Mouse (Mus musculus) heart, embryonic 14.5 days (tissue): ENCODE measurements around the gene Luzp1. TPM values are rescaled to one million over a fixed set of nuclear protein-coding genes. Genes with fewer than 3 reads are reported as not detected.

Experiments used
- ATAC-seq: fragments of 200-750 bp; cut with Nextera tagmentation; 2 replicates; pipeline ENCODE4 v1.8.0; 2017; ENCODE audit warnings: low read depth, moderate TSS enrichment; ENCODE audit not compliant: insufficient number of reproducible peaks, insufficient read depth, low FRiP score
- H3K27ac ChIP-seq, 2 experiments: fragments of 200-500 bp in 1 of 2; fragments of 300-500 bp in 1 of 2; sonication (generic) in 1 of 2; replicated peaks in 1 of 2; 2 replicates each; pipeline ENCODE4 v1.5.1; 2012 to 2014; ENCODE audit warnings: low read depth in 2 of 2, low read length in 2 of 2, control low read depth in 1 of 2, mild to moderate bottlenecking in 1 of 2, mixed read lengths in 1 of 2; ENCODE audit not compliant: control insufficient read depth in 1 of 2, insufficient read depth in 1 of 2
- H3K27me3 ChIP-seq: fragments of 300-500 bp; sonication (generic); 2 replicates; pipeline ENCODE4 v1.6.1; 2014; ENCODE audit warnings: mild to moderate bottlenecking, low read length, control low read depth; ENCODE audit not compliant: control insufficient read depth, insufficient read depth
- H3K36me3 ChIP-seq: fragments of 300-500 bp; sonication (generic); 2 replicates; pipeline ENCODE4 v1.6.1; 2014; ENCODE audit warnings: mild to moderate bottlenecking, control low read depth, low read length, mixed read lengths; ENCODE audit not compliant: control insufficient read depth, insufficient read depth
- H3K4me1 ChIP-seq, 2 experiments: fragments of 200-500 bp in 1 of 2; fragments of 300-500 bp in 1 of 2; sonication (generic) in 1 of 2; 2 replicates each; pipeline ENCODE4 v1.6.1; 2012 to 2014; ENCODE audit warnings: low read length in 2 of 2, control low read depth in 1 of 2, mixed read lengths in 1 of 2; ENCODE audit not compliant: control insufficient read depth in 2 of 2, insufficient read depth in 2 of 2
- H3K4me2 ChIP-seq: fragments of 300-500 bp; sonication (generic); 2 replicates; pipeline ENCODE4 v1.6.1; 2014; ENCODE audit warnings: mild to moderate bottlenecking, low read length
- H3K4me3 ChIP-seq, 2 experiments: fragments of 200-500 bp in 1 of 2; fragments of 300-500 bp in 1 of 2; sonication (generic) in 1 of 2; 2 replicates each; pipeline ENCODE4 v1.5.1; 2012 to 2014; ENCODE audit warnings: low read length in 2 of 2, mild to moderate bottlenecking in 2 of 2, control low read depth in 1 of 2, low read depth in 1 of 2, moderate library complexity in 1 of 2; ENCODE audit not compliant: control insufficient read depth in 1 of 2, insufficient read depth in 1 of 2
- H3K9ac ChIP-seq: fragments of 300-500 bp; sonication (generic); 2 replicates; pipeline ENCODE4 v1.6.1; 2014; ENCODE audit warnings: mild to moderate bottlenecking, low read length
- H3K9me3 ChIP-seq: fragments of 300-500 bp; sonication (generic); 2 replicates; pipeline ENCODE4 v1.6.1; 2016; ENCODE audit warnings: low read length, control low read depth; ENCODE audit not compliant: control insufficient read depth
- WGBS: fragments of 180-500 bp; shearing (Covaris S2); extraction: QIAGEN DNeasy Blood & Tissue Kit; methylation state at CpG from one replicate; pipeline ENCODE4 v1.1.7; 2014; 5-methylcytosine and 5-hydroxymethylcytosine counted together
- polyA plus RNA-seq: library from polyadenylated mRNA; unstranded; fragments of >200 nt; fragmentation: Nextera tagmentation; extraction: Ambion mirVana; gene quantifications from 2 replicates; pipeline ENCODE4 v1.2.1, GENCODE M21; 2014

The Luzp1 gene
- polyA plus RNA-seq, 1 experiment from 2014 or later = 90.5 TPM

DNA sequence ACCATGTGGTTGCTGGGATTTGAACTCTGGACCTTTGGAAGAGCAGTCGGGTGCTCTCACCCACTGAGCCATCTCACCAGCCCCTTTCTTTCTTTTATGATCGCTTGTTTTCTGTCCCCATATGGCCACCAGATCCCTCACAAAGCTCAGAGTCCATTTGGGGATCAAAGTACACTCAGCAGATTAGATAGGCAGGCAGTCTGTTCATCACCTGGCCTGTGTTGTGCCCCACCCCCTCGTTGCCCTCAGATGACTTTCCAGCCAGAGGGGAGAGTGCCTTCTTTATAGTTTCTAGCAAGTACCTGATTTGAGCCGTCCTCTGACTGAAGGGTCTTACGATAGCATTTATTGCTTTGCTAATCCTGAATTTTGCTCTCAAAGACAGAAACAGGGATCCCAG is 16.8 kb upstream of the Luzp1 start:
- Histone ChIP-seq H3K4me1 (peaks cover 2 to 19% of the 10 kb centered on the region in 2 experiments; a peak in 3 of 4 replicates), H3K4me2 (no peak overlapping the region), H3K9ac (no peak overlapping the region), H3K4me3 (no peak overlapping the region), H3K9me3 (no peaks in the 10 kb centered on the region), H3K27me3 (no peaks in the 10 kb centered on the region), H3K36me3 (no peaks in the 10 kb centered on the region), H3K27ac (no peak overlapping the region)
- WGBS = 50% methylated on average over 5 of the region's 5 CpGs
- no peak for ATAC-seq

- H3K36me3 ChIP-seq = no peaks in the 10 kb centered on the region
- H3K27me3 ChIP-seq = no peaks in the 10 kb centered on the region
- H3K4me3 ChIP-seq = peak overlapping the region; percentile 31
- under 1% methylated on average over 10 of the region's 10 CpGs for WGBS
- ATAC-seq = no peak
- no peak overlapping the region for H3K27ac ChIP-seq
- H3K4me2 ChIP-seq = peak overlapping the region; percentile 68
- peak overlapping the region; percentile 58; the same call in 1 of the 2 replicates for H3K9ac ChIP-seq
- H3K9me3 ChIP-seq = no peaks in the 10 kb centered on the region
- H3K4me1 ChIP-seq = peaks cover 2 to 19% of the 10 kb centered on the region in 2 experiments; a peak in 3 of 4 replicates
These were observed 14.7 kb upstream of the Luzp1 start for GRCm38 (mm10) chr4:136454850-136455260.

GRCm38 (mm10) chr4:136456516-136457218 is 12.9 kb upstream of the Luzp1 start:
- 89% methylated on average over 6 of the region's 6 CpGs for WGBS

GRCm38 (mm10) chr4:136458276-136458675 is 11.3 kb upstream of the Luzp1 start:
- no peak for ATAC-seq

More at GRCm38 (mm10) chr4:136456516-136457218, 12.9 kb upstream of the Luzp1 start:
- H3K4me2 ChIP-seq = no peak overlapping the region
- no peak overlapping the region for H3K4me3 ChIP-seq
- no peaks in the 10 kb centered on the region for H3K27me3 ChIP-seq
- H3K36me3 ChIP-seq = no peaks in the 10 kb centered on the region
- H3K9me3 ChIP-seq = no peaks in the 10 kb centered on the region
- H3K4me1 ChIP-seq = peaks cover under 1 to 12% of the 10 kb centered on the region in 2 experiments; a peak in 3 of 4 replicates
- H3K9ac ChIP-seq = no peak overlapping the region
- ATAC-seq = no peak
- no peak overlapping the region for H3K27ac ChIP-seq

DNA sequence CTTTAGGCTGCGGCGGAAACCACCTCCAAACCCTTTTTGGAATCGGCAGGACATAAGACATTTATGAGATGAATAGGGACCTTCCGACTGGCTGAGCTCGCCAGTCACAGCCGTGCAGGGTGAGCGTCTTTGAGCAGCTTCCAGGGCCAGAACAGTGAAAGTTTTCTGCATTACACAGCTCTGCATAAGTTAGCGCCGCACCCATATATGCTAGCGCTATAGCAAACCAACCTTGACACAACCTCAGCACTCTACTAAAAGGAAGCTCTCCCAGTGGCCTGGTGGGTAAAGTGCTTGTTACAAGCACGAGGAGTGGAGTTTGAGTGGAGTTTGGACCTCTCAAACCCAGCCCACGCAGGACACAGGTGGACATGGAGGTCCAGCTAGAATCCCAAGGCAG is 10.4 kb upstream of the Luzp1 start:
- WGBS = 78% methylated on average over 12 of the region's 12 CpGs
- Histone ChIP-seq H3K4me1 (peaks cover 8 to 12% of the 10 kb centered on the region in 2 experiments; a peak in 3 of 4 replicates), H3K4me2 (no peak overlapping the region)

More at GRCm38 (mm10) chr4:136458276-136458675, 11.3 kb upstream of the Luzp1 start:
- H3K4me1 ChIP-seq = peaks cover 7 to 12% of the 10 kb centered on the region in 2 experiments; a peak in 3 of 4 replicates
- H3K4me2 ChIP-seq = no peak overlapping the region
- H3K9me3 ChIP-seq = no peaks in the 10 kb centered on the region
- no peaks in the 10 kb centered on the region for H3K36me3 ChIP-seq
- H3K4me3 ChIP-seq = no peak overlapping the region
- WGBS = 83% methylated on average over 7 of the region's 7 CpGs
- no peak overlapping the region for H3K9ac ChIP-seq
- 0 out of 2 replicates have a peak, but pooled peaks cover under 1% of the 10 kb centered on the region for H3K27me3 ChIP-seq
- H3K27ac ChIP-seq = no peak overlapping the region

GRCm38 (mm10) chr4:136461206-136461605 is 8.4 kb upstream of the Luzp1 start:
- ATAC-seq = no peak
- no peak overlapping the region for H3K27ac ChIP-seq
- H3K9ac ChIP-seq = no peak overlapping the region
- no peaks in the 10 kb centered on the region for H3K36me3 ChIP-seq
- 0 out of 2 replicates have a peak, but pooled peaks cover 4% of the 10 kb centered on the region for H3K27me3 ChIP-seq
- H3K4me2 ChIP-seq = no peak overlapping the region
- H3K4me3 ChIP-seq = no peak overlapping the region
- WGBS = 53% methylated on average over 4 of the region's 4 CpGs
- no peaks in the 10 kb centered on the region for H3K9me3 ChIP-seq
- peaks cover 9 to 11% of the 10 kb centered on the region in 2 experiments for H3K4me1 ChIP-seq

More for the DNA sequence above, 10.4 kb upstream of the Luzp1 start:
- H3K36me3 ChIP-seq = no peaks in the 10 kb centered on the region
- H3K27me3 ChIP-seq = 0 out of 2 replicates have a peak, but pooled peaks cover 4% of the 10 kb centered on the region
- no peak for ATAC-seq
- no peaks in the 10 kb centered on the region for H3K9me3 ChIP-seq
- H3K4me3 ChIP-seq = no peak overlapping the region
- H3K27ac ChIP-seq = no peak overlapping the region
- no peak overlapping the region for H3K9ac ChIP-seq

DNA sequence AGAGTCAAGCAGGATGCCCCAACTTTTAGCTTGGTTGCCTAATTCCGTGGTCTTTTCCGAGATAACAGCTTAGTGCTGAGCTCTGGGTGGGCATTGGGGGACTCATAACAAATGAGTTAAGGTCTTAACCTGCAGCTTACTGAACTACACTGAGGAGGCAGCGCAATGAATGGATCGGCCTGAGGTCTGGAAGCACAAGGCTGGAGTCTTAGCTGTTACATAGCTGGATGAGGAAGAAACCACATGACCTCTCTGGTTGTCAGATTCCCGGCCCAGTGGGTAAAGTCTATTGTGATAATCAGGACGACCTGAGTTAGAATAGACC is 7.8 kb upstream of the Luzp1 start:
- 0 out of 2 replicates have a peak, but pooled peaks cover 4% of the 10 kb centered on the region for H3K27me3 ChIP-seq
- peaks cover 12 to 15% of the 10 kb centered on the region in 2 experiments for H3K4me1 ChIP-seq
- H3K9ac ChIP-seq = peak overlapping the region; percentile 80
- peak overlapping the region; percentile 89 for H3K4me2 ChIP-seq
- no peaks in the 10 kb centered on the region for H3K36me3 ChIP-seq
- no peaks in the 10 kb centered on the region for H3K9me3 ChIP-seq
- H3K27ac ChIP-seq = peak overlapping the region; percentile 42 to 73
- ATAC-seq = no peak
- H3K4me3 ChIP-seq = peak overlapping the region; percentile 67 to 72
- WGBS = 12% methylated on average over 6 of the region's 6 CpGs
